Mouse (Mus musculus) lung, embryonic 16.5 days (tissue): ENCODE results near the gene March7. TPM values are rescaled to one million over a fixed set of nuclear protein-coding genes. Genes with fewer than 3 reads are reported as not detected.
A peak's percentile ranks its signal among the peaks of the same experiment; 100 is the strongest.

Source experiments
- ATAC-seq: fragments of 200-750 bp; cut with Nextera tagmentation; 2 replicates; pipeline ENCODE4 v1.8.0; 2017; ENCODE audit warnings: low read depth, mild to moderate bottlenecking, moderate library complexity
- H3K27ac ChIP-seq: fragments of 300-500 bp; sonication (generic); 2 replicates; pipeline ENCODE4 v1.5.1; 2014; ENCODE audit warnings: mild to moderate bottlenecking, control low read depth, low read length
- H3K27me3 ChIP-seq: fragments of 300-500 bp; sonication (generic); 2 replicates; pipeline ENCODE4 v1.6.1; 2014; ENCODE audit warnings: low read depth, low read length, mixed read lengths; ENCODE audit not compliant: control insufficient read depth, insufficient read depth
- H3K36me3 ChIP-seq: fragments of 300-500 bp; sonication (generic); 2 replicates; pipeline ENCODE4 v1.6.1; 2014; ENCODE audit warnings: low read length; ENCODE audit not compliant: control insufficient read depth, insufficient read depth
- H3K4me1 ChIP-seq: fragments of 300-500 bp; sonication (generic); replicated peaks from 2 replicates; pipeline ENCODE4 v1.6.1; 2014; ENCODE audit warnings: low read length, mixed read lengths; ENCODE audit not compliant: control insufficient read depth, insufficient read depth
- H3K4me2 ChIP-seq: fragments of 300-500 bp; sonication (generic); 2 replicates; pipeline ENCODE4 v1.6.1; 2014; ENCODE audit warnings: low read depth, low read length, control low read depth
- H3K4me3 ChIP-seq: fragments of 300-500 bp; sonication (generic); 2 replicates; pipeline ENCODE4 v1.5.1; 2014; ENCODE audit warnings: mild to moderate bottlenecking, low read length, control low read depth
- H3K9ac ChIP-seq: fragments of 300-500 bp; sonication (generic); 2 replicates; pipeline ENCODE4 v1.6.1; 2014; ENCODE audit warnings: low read length, control low read depth
- H3K9me3 ChIP-seq: fragments of 300-500 bp; sonication (generic); 2 replicates; pipeline ENCODE4 v1.6.1; 2016; ENCODE audit warnings: low read length; ENCODE audit not compliant: control insufficient read depth
- whole genome bisulfite sequencing: fragments of 180-500 bp; shearing (Covaris S2); extraction: QIAGEN DNeasy Blood & Tissue Kit; methylation state at CpG from one replicate; pipeline ENCODE4 v1.1.7; 2014; 5-methylcytosine and 5-hydroxymethylcytosine counted together
- polyA plus RNA-seq: library from polyadenylated mRNA; unstranded; fragments of >200 nt; fragmentation: Nextera tagmentation; extraction: Ambion mirVana; gene quantifications from 2 replicates; pipeline ENCODE4 v1.2.1, GENCODE M21; 2015

Gene March7
- polyA plus RNA-seq, 1 experiment from 2014 or later = 76.1 TPM

GRCm38 (mm10) chr2:60223489-60223888 is 13.8 kb downstream of the March7 start:
- H3K4me3 ChIP-seq = no peak overlapping the region
- no peaks in the 10 kb centered on the region for H3K36me3 ChIP-seq
- peaks cover 6% of the 10 kb centered on the region for H3K4me1 ChIP-seq
- no peak overlapping the region for H3K9ac ChIP-seq
- H3K9me3 ChIP-seq = no peaks in the 10 kb centered on the region
- no peaks in the 10 kb centered on the region for H3K27me3 ChIP-seq
- WGBS = 56% methylated on average over 1 of the region's 1 CpGs
- no peak overlapping the region for H3K27ac ChIP-seq
- no peak overlapping the region for H3K4me2 ChIP-seq
- ATAC-seq = no peak

- Histone ChIP-seq H3K4me2 (no peak overlapping the region), H3K36me3 (peaks cover 16% of the 10 kb centered on the region), H3K9me3 (no peaks in the 10 kb centered on the region), H3K4me3 (no peak overlapping the region), H3K4me1 (no peaks in the 10 kb centered on the region), H3K9ac (no peak overlapping the region), H3K27ac (no peak overlapping the region), H3K27me3 (no peaks in the 10 kb centered on the region)
- 82% methylated on average over 1 of the region's 1 CpGs for WGBS
- ATAC-seq = no peak
These were observed 18.8 kb downstream of the March7 start for GRCm38 (mm10) chr2:60228470-60228869.

- Histone ChIP-seq H3K4me3 (no peak overlapping the region), H3K9ac (no peak overlapping the region), H3K4me1 (no peaks in the 10 kb centered on the region), H3K9me3 (no peaks in the 10 kb centered on the region), H3K27ac (no peak overlapping the region), H3K36me3 (peaks cover 27% of the 10 kb centered on the region), H3K4me2 (no peak overlapping the region), H3K27me3 (no peaks in the 10 kb centered on the region)
- 81% methylated on average over 2 of the region's 2 CpGs for WGBS
- ATAC-seq = no peak
These were observed 20.7 kb downstream of the March7 start for GRCm38 (mm10) chr2:60230361-60230760.

GRCm38 (mm10) chr2:60233147-60233546 is 23.5 kb downstream of the March7 start:
- H3K36me3 ChIP-seq = peaks cover 40% of the 10 kb centered on the region
- H3K4me3 ChIP-seq = no peak overlapping the region
- ATAC-seq = no peak
- H3K9me3 ChIP-seq = no peaks in the 10 kb centered on the region
- WGBS = 52% methylated on average over 2 of the region's 2 CpGs
- H3K27ac ChIP-seq = no peak overlapping the region
- no peak overlapping the region for H3K4me2 ChIP-seq
- no peaks in the 10 kb centered on the region for H3K27me3 ChIP-seq
- no peaks in the 10 kb centered on the region for H3K4me1 ChIP-seq
- H3K9ac ChIP-seq = no peak overlapping the region

GRCm38 (mm10) chr2:60234506-60234905 is 24.8 kb downstream of the March7 start:
- Histone ChIP-seq H3K27me3 (no peaks in the 10 kb centered on the region), H3K4me3 (no peak overlapping the region), H3K36me3 (peaks cover 47% of the 10 kb centered on the region), H3K9me3 (no peaks in the 10 kb centered on the region), H3K4me2 (no peak overlapping the region), H3K27ac (no peak overlapping the region), H3K4me1 (no peaks in the 10 kb centered on the region), H3K9ac (no peak overlapping the region)
- whole genome bisulfite sequencing = 86% methylated on average over 7 of the region's 7 CpGs
- no peak for ATAC-seq

GRCm38 (mm10) chr2:60252782-60253181 is 43.1 kb downstream of the March7 start:
- H3K4me2 ChIP-seq = no peak overlapping the region
- H3K9ac ChIP-seq = no peak overlapping the region
- H3K27ac ChIP-seq = no peak overlapping the region
- 79% methylated on average over 4 of the region's 4 CpGs for WGBS
- H3K27me3 ChIP-seq = no peaks in the 10 kb centered on the region
- H3K4me3 ChIP-seq = no peak overlapping the region
- no peaks in the 10 kb centered on the region for H3K4me1 ChIP-seq
- H3K36me3 ChIP-seq = peaks cover 20% of the 10 kb centered on the region
- no peaks in the 10 kb centered on the region for H3K9me3 ChIP-seq
- no peak for ATAC-seq

- ATAC-seq = no peak
- H3K4me2 ChIP-seq = no peak overlapping the region
- H3K36me3 ChIP-seq = peaks cover 20% of the 10 kb centered on the region
- no peaks in the 10 kb centered on the region for H3K9me3 ChIP-seq
- H3K27me3 ChIP-seq = no peaks in the 10 kb centered on the region
- H3K4me1 ChIP-seq = no peaks in the 10 kb centered on the region
- H3K4me3 ChIP-seq = no peak overlapping the region
- no peak overlapping the region for H3K9ac ChIP-seq
- H3K27ac ChIP-seq = no peak overlapping the region
These were observed 43.8 kb downstream of the March7 start for GRCm38 (mm10) chr2:60253506-60253905.

GRCm38 (mm10) chr2:60256751-60257150 is 47.1 kb downstream of the March7 start:
- Histone ChIP-seq H3K27me3 (no peaks in the 10 kb centered on the region), H3K36me3 (peaks cover 10% of the 10 kb centered on the region; the same call in 1 of the 2 replicates), H3K9me3 (no peaks in the 10 kb centered on the region; the same call in 1 of the 2 replicates), H3K27ac (no peak overlapping the region), H3K9ac (no peak overlapping the region), H3K4me2 (no peak overlapping the region), H3K4me1 (no peaks in the 10 kb centered on the region), H3K4me3 (no peak overlapping the region)
- peak; percentile 65; the same call in 1 of the 2 replicates for ATAC-seq
- 40% methylated on average over 2 of the region's 2 CpGs for WGBS

- H3K27ac ChIP-seq = no peak overlapping the region
- H3K27me3 ChIP-seq = no peaks in the 10 kb centered on the region
- no peaks in the 10 kb centered on the region; the same call in 1 of the 2 replicates for H3K9me3 ChIP-seq
- H3K36me3 ChIP-seq = peaks cover 6% of the 10 kb centered on the region; the same call in 1 of the 2 replicates
- no peak overlapping the region for H3K4me2 ChIP-seq
- no peak overlapping the region for H3K4me3 ChIP-seq
- H3K9ac ChIP-seq = no peak overlapping the region
- WGBS = 92% methylated on average over 5 of the region's 5 CpGs
- no peak for ATAC-seq
- H3K4me1 ChIP-seq = no peaks in the 10 kb centered on the region
These were observed 49.5 kb downstream of the March7 start for GRCm38 (mm10) chr2:60259186-60259585.
